In the genomic region with DNA sequence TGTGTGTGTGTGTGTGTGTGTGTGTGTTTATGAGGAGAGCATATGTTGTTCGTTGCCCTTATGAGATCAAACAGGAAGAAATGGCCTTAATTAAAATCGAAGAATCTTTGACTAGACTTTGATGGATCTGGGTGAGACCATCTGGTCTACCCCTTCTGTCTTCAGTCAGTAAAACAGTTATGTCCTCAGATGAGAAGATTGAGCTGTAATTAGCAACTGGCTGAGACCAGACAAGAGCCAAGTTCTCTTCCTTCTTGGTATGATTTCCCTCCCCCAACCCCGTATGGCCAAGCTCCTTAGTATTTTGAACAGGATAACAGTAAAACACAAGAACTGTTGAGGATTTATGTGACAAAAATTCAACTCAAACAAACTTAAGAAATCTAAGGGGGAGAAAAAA, we compare ENCODE assay signal across 28 mouse cellular contexts.
A peak's percentile ranks its signal among the peaks of the same experiment; 100 is the strongest.
DNase-seq lines count a peak whose midpoint lies in the region; ATAC-seq lines count a peak whose summit lies in the region.
"Had no signal": no experiment of that assay in that cellular context is flagged by ENCODE, and none has a peak within 500 bp of the region (broad histone marks: within the 10 kb centered on the region; RNA-seq: fewer than 3 reads in every experiment).

No protein-coding gene starts in this region.

- no peaks in the 10 kb centered on the region for H3K9me3 ChIP-seq in forebrain, embryonic 14.5 days (replicated peaks; ENCODE audit: control insufficient read depth, low read length)
- H3K9me3 ChIP-seq in forebrain, embryonic 10.5 days, result no peaks in the 10 kb centered on the region
- H3K9me3 ChIP-seq: embryonic facial prominence, embryonic 13.5 days; hindbrain, embryonic 12.5 days; limb, embryonic 12.5 days; liver, embryonic 15.5 days; lung, embryonic 15.5 days; neural tube, embryonic 12.5 days had no signal

- ATAC-seq in forebrain, embryonic 14.5 days, result peak; percentile 29; the same call in 1 of the 2 replicates
- ATAC-seq: intestine, postnatal 0 days; midbrain, embryonic 16.5 days; Patski had no signal

- H3K9ac ChIP-seq in forebrain, embryonic 14.5 days (ENCODE audit: low read length), result no peak overlapping the region
- H3K9ac ChIP-seq: embryonic facial prominence, embryonic 13.5 days; hindbrain, embryonic 12.5 days; limb, embryonic 12.5 days; liver, embryonic 15.5 days; lung, embryonic 15.5 days; neural tube, embryonic 12.5 days had no signal

- DNase-seq in forebrain, embryonic 14.5 days (ENCODE audit: low spot score), result peak; percentile 41
- DNase-seq in forebrain, embryonic 10.5 days (ENCODE audit: extremely low spot score, low spot score), result no peak
- DNase-seq in layer of hippocampus, adult 11-12 months (ENCODE audit: low spot score), result peak; percentile 19
- DNase-seq in layer of hippocampus, postnatal 36 days, result no peak
- DNase-seq in brain, adult 2 months (ENCODE audit: low read depth, low spot score), result peak; percentile 76
- DNase-seq in layer of hippocampus, adult 9-10 months (ENCODE audit: low spot score), result peak; percentile 24
- no peak for DNase-seq in embryo, embryonic 10 days (ENCODE audit: low spot score)
- DNase-seq: adrenal gland, postnatal 14 days; cerebellum, adult 8-10 months; cerebellum, postnatal 36 days; gastrocnemius, postnatal 25 days; heart, adult 18-20 months; heart, postnatal 36 days; kidney, adult 9 months; kidney, postnatal 10 days had no signal

- WGBS in forebrain, embryonic 14.5 days, result 73% methylated on average over 3 of the region's 3 CpGs
- WGBS in forebrain, embryonic 10.5 days, result 92% methylated on average over 3 of the region's 3 CpGs

- no peak overlapping the region for H3K4me2 ChIP-seq in forebrain, embryonic 14.5 days (ENCODE audit: low read length)
- H3K4me2 ChIP-seq: embryonic facial prominence, embryonic 13.5 days; heart, embryonic 11.5 days; hindbrain, embryonic 12.5 days; limb, embryonic 12.5 days; liver, embryonic 15.5 days; lung, embryonic 15.5 days; midbrain, embryonic 11.5 days; neural tube, embryonic 12.5 days had no signal

- no peaks in the 10 kb centered on the region for H3K4me1 ChIP-seq in forebrain, embryonic 14.5 days (ENCODE audit: control insufficient read depth, insufficient read depth, low read length)
- H3K4me1 ChIP-seq in forebrain, embryonic 10.5 days, result peaks cover 13% of the 10 kb centered on the region
- H3K4me1 ChIP-seq: limb, embryonic 12.5 days; liver, embryonic 15.5 days had no signal

- no peaks in the 10 kb centered on the region for H3K27me3 ChIP-seq in forebrain, embryonic 14.5 days (replicated peaks; ENCODE audit: control insufficient read depth, insufficient read depth, low read length)
- peaks cover 62% of the 10 kb centered on the region for H3K27me3 ChIP-seq in forebrain, embryonic 10.5 days (ENCODE audit: poor library complexity, severe bottlenecking)
- H3K27me3 ChIP-seq: embryonic facial prominence, embryonic 13.5 days; hindbrain, embryonic 12.5 days; limb, embryonic 12.5 days; liver, embryonic 15.5 days; lung, embryonic 15.5 days; neural tube, embryonic 12.5 days; Patski had no signal

- no peak overlapping the region for H3K4me3 ChIP-seq in forebrain, embryonic 14.5 days (ENCODE audit: low read depth, low read length)
- H3K4me3 ChIP-seq in forebrain, embryonic 10.5 days, result no peak overlapping the region
- H3K4me3 ChIP-seq: embryonic facial prominence, embryonic 13.5 days; hindbrain, embryonic 12.5 days; left cerebral cortex, adult 2 months; limb, embryonic 12.5 days; liver, embryonic 15.5 days; lung, embryonic 15.5 days; myocyte; neural tube, embryonic 12.5 days had no signal

- H3K36me3 ChIP-seq in forebrain, embryonic 14.5 days (ENCODE audit: control insufficient read depth, insufficient read depth, low read length), result no peaks in the 10 kb centered on the region
- H3K36me3 ChIP-seq in forebrain, embryonic 10.5 days (replicated peaks), result no peaks in the 10 kb centered on the region
- H3K36me3 ChIP-seq: embryonic facial prominence, embryonic 13.5 days; hindbrain, embryonic 12.5 days; limb, embryonic 12.5 days; liver, embryonic 15.5 days; lung, embryonic 15.5 days; neural tube, embryonic 12.5 days had no signal

- no peak overlapping the region for H3K27ac ChIP-seq in forebrain, embryonic 14.5 days (ENCODE audit: low read depth, low read length)
- no peak overlapping the region for H3K27ac ChIP-seq in forebrain, embryonic 10.5 days
- H3K27ac ChIP-seq: embryonic facial prominence, embryonic 13.5 days; hindbrain, embryonic 12.5 days; left cerebral cortex, adult 2 months; limb, embryonic 12.5 days; liver, embryonic 15.5 days; lung, embryonic 15.5 days; neural tube, embryonic 12.5 days had no signal

Comparison
In these comparisons a context has a peak if more than half of its experiments do, and no peak if none do; other contexts are left out.
1. DNase-seq: peak in forebrain, embryonic 14.5 days (single experiment), layer of hippocampus, adult 11-12 months (single experiment), brain, adult 2 months (single experiment) and layer of hippocampus, adult 9-10 months (single experiment); none in forebrain, embryonic 10.5 days (single experiment), layer of hippocampus, postnatal 36 days (0 of 2) and embryo, embryonic 10 days (single experiment).